Mouse (Mus musculus) kidney, adult 2 months (tissue): ENCODE measurements around the gene Ufc1. TPM values are rescaled to one million over a fixed set of nuclear protein-coding genes. Genes with fewer than 3 reads are reported as not detected.

Experiments
- DNase-seq: peaks from one replicate; pipeline ENCODE4 v3.0.0; 2021
- H3K27ac ChIP-seq: fragments of 200-500 bp; 2 replicates; pipeline ENCODE4 v1.5.1; 2012; ENCODE audit warnings: low read depth, low read length, control low read depth, inconsistent platforms; ENCODE audit not compliant: insufficient read depth
- H3K27me3 ChIP-seq: fragments of 200-500 bp; replicated peaks from 2 replicates; pipeline ENCODE4 v1.6.1; 2012; ENCODE audit warnings: mild to moderate bottlenecking, moderate library complexity, low read length, inconsistent platforms; ENCODE audit not compliant: control insufficient read depth, insufficient read depth
- H3K36me3 ChIP-seq: fragments of 200-500 bp; 2 replicates; pipeline ENCODE4 v1.6.1; 2012; ENCODE audit warnings: mild to moderate bottlenecking, moderate library complexity, low read length, inconsistent platforms; ENCODE audit not compliant: control insufficient read depth, insufficient read depth
- H3K4me1 ChIP-seq: fragments of 200-500 bp; 2 replicates; pipeline ENCODE4 v1.6.1; 2011; ENCODE audit warnings: low read length; ENCODE audit not compliant: control insufficient read depth, insufficient read depth
- H3K4me3 ChIP-seq: fragments of 200-500 bp; 2 replicates; pipeline ENCODE4 v1.5.1; 2011; ENCODE audit warnings: mild to moderate bottlenecking, low read depth, low read length, control low read depth; ENCODE audit not compliant: insufficient read depth
- CTCF ChIP-seq: fragments of 200-500 bp; conservative IDR thresholded peaks from 2 replicates; pipeline ENCODE4 v1.5.1; 2011; ENCODE audit warnings: low read depth, mild to moderate bottlenecking, control low read depth, low read length, moderate library complexity, mixed read lengths; ENCODE audit not compliant: insufficient read depth, insufficient read length
- POLR2A ChIP-seq: fragments of 200-500 bp; IDR thresholded peaks from one replicate; pipeline ENCODE4 v1.6.1; 2011; ENCODE audit warnings: low read depth, low read length, control low read depth
- WGBS: fragments of 180-500 bp; shearing (Covaris S2); methylation state at CpG from one replicate; pipeline ENCODE4 v1.1.7; 2018; 5-methylcytosine and 5-hydroxymethylcytosine counted together
- polyA plus RNA-seq: library from polyadenylated mRNA; depleted of rRNA; stranded (reverse); fragments of >200 nt; gene quantifications from 2 replicates; pipeline ENCODE4 v1.2.3, GENCODE M21; 2012

The Ufc1 gene
- polyA plus RNA-seq, 1 experiment = 59.5 TPM

DNA sequence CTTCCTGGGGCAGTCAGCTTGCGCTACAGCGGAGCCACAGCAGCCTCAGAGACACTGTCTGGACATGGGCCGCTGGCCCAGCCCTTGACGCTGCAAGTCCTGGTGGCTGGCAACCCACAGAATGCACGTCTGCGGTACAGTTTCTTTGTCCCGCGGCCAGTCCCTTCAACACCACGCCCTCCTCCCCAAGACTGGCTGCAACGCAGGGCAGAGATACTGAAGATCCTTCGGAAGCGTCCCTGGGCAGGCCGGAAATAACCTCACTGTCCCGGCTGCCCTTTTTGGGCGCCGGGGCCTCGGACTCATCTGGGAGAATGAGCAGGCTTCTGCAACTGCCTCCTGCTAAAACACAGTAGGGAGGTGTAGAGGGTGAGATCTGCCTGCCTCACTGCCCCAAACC is 35.9 kb downstream of the Ufc1 start:
- TF ChIP-seq POLR2A = no peak
- TF ChIP-seq CTCF = no peak
- no peaks in the 10 kb centered on the region for H3K27me3 ChIP-seq
- H3K4me3 ChIP-seq = no peak overlapping the region
- H3K27ac ChIP-seq = no peak overlapping the region
- no peaks in the 10 kb centered on the region; the same call in 1 of the 2 replicates for H3K4me1 ChIP-seq
- DNase-seq = no peak
- WGBS = 88% methylated on average over 17 of the region's 17 CpGs
- H3K36me3 ChIP-seq = no peaks in the 10 kb centered on the region

DNA sequence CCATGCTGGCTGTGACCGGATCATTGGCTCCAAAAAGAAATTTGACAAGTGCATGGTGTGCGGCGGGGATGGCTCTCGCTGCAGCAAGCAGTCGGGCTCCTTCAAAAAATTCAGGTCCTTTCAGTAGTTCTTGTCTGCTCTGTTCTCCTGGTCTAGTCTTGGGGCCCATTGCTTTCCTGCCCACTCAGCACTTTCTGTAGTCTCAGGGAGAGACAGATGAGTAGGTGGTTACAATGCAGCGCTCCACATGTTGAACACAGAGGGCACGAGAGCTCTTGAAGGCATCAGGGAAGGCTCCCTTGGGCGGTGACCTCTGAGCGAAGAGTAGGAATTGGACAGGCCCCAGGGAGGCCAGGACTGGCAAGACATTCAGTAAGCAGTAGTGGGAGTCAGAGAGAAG is 37.0 kb downstream of the Ufc1 start:
- Histone ChIP-seq H3K27me3 (no peaks in the 10 kb centered on the region), H3K4me1 (no peaks in the 10 kb centered on the region; the same call in 1 of the 2 replicates), H3K4me3 (no peak overlapping the region), H3K27ac (no peak overlapping the region), H3K36me3 (no peaks in the 10 kb centered on the region)
- DNase-seq = no peak
- no peak for TF ChIP-seq CTCF
- TF ChIP-seq POLR2A = no peak
- WGBS = 83% methylated on average over 9 of the region's 9 CpGs

DNA sequence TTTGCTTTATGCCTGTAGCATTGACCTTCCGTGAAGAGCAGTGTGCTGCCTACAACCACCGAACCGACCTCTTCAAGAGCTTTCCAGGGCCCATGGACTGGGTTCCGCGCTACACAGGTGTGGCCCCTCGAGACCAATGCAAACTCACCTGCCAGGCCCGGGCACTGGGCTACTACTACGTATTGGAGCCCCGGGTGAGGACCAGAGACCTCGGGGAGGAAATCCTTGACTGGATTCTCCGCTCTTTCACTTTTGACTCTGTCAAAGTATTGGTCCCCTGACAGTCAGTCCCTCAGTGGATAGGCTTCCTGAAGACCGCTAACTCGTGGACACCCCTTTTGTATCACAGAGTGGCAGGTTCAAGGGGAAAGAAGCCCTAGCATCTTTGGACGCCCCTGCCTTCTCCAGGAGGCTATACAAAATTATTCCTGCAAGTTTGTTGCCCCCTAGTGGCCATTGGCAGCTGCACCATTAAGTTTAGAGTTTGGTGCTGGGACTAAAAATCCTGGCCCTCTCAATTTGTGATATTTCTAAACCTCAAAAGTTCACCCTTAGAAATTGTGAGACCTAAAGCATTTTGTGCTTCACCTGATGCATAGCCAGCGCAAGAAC is 37.8 kb downstream of the Ufc1 start:
- peak; percentile 74 for DNase-seq
- H3K27ac ChIP-seq = no peak overlapping the region
- H3K27me3 ChIP-seq = no peaks in the 10 kb centered on the region
- 61% methylated on average over 15 of the region's 15 CpGs for WGBS
- no peaks in the 10 kb centered on the region for H3K36me3 ChIP-seq
- H3K4me3 ChIP-seq = no peak overlapping the region
- TF ChIP-seq POLR2A = no peak
- peak; percentile 70 for TF ChIP-seq CTCF
- no peaks in the 10 kb centered on the region for H3K4me1 ChIP-seq

DNA sequence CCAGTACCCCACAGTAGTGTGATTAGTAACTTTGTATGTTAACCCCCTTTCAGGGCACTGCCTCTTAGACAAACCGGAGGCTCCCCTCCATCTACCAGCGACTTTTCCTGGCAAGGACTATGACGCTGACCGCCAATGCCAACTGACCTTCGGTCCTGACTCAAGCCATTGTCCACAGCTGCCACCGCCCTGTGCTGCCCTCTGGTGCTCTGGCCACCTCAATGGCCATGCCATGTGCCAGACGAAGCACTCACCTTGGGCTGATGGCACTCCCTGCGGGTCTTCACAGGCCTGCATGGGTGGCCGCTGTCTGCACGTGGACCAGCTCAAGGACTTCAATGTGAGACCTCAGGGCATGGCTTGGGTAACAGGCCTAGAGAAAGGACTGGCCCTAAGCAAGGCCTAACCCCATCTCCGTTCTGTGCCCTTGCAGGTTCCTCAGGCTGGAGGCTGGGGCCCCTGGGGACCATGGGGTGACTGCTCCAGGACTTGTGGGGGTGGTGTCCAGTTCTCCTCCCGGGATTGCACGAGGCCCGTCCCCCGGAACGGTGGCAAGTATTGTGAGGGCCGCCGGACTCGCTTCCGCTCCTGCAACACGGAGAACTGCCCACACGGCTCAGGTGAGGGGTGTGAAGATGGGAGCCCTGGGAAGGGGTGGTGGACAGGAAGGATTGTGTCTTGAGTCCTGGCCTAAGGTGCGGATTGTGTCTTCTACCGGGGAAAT is 38.6 kb downstream of the Ufc1 start:
- no peaks in the 10 kb centered on the region for H3K36me3 ChIP-seq
- DNase-seq = peak; percentile 84
- TF ChIP-seq CTCF (peak; percentile 77), POLR2A (no peak)
- H3K27me3 ChIP-seq = no peaks in the 10 kb centered on the region
- no peak overlapping the region for H3K4me3 ChIP-seq
- no peak overlapping the region for H3K27ac ChIP-seq
- WGBS = 73% methylated on average over 24 of the region's 24 CpGs
- H3K4me1 ChIP-seq = no peaks in the 10 kb centered on the region

DNA sequence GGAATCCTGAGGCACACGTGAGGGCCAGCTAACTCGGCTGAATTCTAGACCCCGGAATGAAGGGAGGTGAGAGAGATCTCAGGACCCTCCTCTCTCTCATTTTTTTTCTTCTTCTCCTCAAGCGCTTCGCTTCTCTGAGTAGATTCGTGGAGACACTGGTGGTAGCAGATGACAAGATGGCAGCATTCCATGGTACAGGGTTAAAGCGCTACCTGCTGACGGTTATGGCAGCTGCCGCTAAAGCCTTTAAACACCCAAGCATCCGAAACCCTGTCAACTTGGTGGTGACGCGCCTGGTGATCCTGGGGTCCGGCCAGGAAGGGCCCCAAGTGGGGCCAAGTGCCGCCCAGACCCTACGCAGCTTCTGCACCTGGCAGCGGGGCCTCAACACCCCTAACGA is 42.4 kb downstream of the Ufc1 start:
- Histone ChIP-seq H3K36me3 (no peaks in the 10 kb centered on the region), H3K27me3 (no peaks in the 10 kb centered on the region), H3K4me1 (no peaks in the 10 kb centered on the region), H3K4me3 (no peak overlapping the region), H3K27ac (no peak overlapping the region)
- TF ChIP-seq CTCF = no peak
- no peak for TF ChIP-seq POLR2A
- WGBS = 73% methylated on average over 17 of the region's 17 CpGs
- no peak for DNase-seq

DNA sequence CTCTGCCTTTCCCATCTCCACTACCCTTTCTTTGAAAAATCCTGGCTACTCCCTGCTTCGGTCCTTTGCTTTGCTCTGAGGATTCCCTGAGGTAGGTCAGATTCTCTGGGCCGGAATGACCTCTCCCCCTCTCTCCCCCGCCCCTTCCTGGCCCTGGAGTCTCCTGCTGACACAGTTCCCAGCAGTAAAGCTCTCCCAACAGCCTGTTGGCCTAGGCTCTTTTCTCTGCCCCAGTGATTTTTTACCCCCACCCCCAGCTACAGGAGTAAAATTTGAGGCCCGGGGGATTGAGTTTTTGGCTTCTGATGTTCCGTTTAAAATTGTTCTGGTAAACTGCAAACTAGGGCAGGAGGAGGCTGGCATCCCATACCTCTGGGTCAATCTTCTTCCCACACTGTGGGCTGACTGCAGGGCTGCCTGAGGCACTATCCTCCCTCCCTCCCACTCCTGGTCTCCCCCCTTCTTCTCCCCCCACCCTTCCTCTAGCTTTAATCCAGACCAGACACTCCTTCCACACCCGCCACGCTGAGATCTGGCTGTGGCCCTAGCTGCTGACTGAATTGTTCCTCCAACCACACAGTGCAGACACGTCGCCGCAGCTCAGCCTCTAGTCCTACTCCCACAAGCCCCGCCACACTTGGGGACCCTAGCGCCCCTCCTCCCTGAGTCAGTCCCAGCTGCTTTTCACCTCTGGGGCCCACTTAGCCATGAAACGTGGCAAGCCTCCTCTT is 43.1 kb downstream of the Ufc1 start:
- Histone ChIP-seq H3K4me3 (peak overlapping the region; percentile 24; the same call in 1 of the 2 replicates), H3K27ac (no peak overlapping the region), H3K4me1 (no peaks in the 10 kb centered on the region), H3K36me3 (no peaks in the 10 kb centered on the region), H3K27me3 (no peaks in the 10 kb centered on the region)
- 30% methylated on average over 13 of the region's 13 CpGs for WGBS
- TF ChIP-seq CTCF = no peak
- no peak for TF ChIP-seq POLR2A
- peak; percentile 67 for DNase-seq
